Mouse (Mus musculus): ENCODE measurements around the gene D5Ertd579e. TPM values are rescaled to one million over a fixed set of nuclear protein-coding genes. Genes with fewer than 3 reads are reported as not detected.

Gene D5Ertd579e
- 10 to 100 TPM; 85.9 to 89.3 TPM for total RNA-seq (2021)
- long read RNA-seq, experiment 1, full-length matches to known transcripts, result 15 of 50 reads
- long read RNA-seq, experiment 1, partial matches to known transcripts, result 6 of 50 reads
- long read RNA-seq, experiment 1, other reads (novel, unspliced or antisense), result 29 of 50 reads
- long read RNA-seq, experiment 2, full-length matches to known transcripts, result 5 of 23 reads
- long read RNA-seq, experiment 2, partial matches to known transcripts, result 5 of 23 reads
- long read RNA-seq, experiment 2, other reads (novel, unspliced or antisense), result 13 of 23 reads

- peak; percentile 94 to 96 for DNase-seq
Observed at GRCm38 (mm10) chr5:36695461-36696231, at the start of gene D5Ertd579e. Gene D5Ertd579e (minus strand): TSS chr5:36696024.

GRCm38 (mm10) chr5:36742126-36742848 lies 46.5 kb upstream of the D5Ertd579e start:
- peak; percentile 69 to 96 for DNase-seq

GRCm38 (mm10) chr5:36739829-36740228 lies 44.0 kb upstream of the D5Ertd579e start:
- no peak for DNase-seq

- peak in 1 of 2 experiments; percentile 75 for DNase-seq
Observed at GRCm38 (mm10) chr5:36738799-36739615, 43.2 kb upstream of the D5Ertd579e start.

- DNase-seq, result no peak
Observed at GRCm38 (mm10) chr5:36737765-36738164, 41.9 kb upstream of the D5Ertd579e start.

- DNase-seq, result peak in 1 of 2 experiments; percentile 61
Observed at GRCm38 (mm10) chr5:36736009-36736408, 40.2 kb upstream of the D5Ertd579e start.

GRCm38 (mm10) chr5:36735106-36735505 lies 39.3 kb upstream of the D5Ertd579e start:
- no peak for DNase-seq

- DNase-seq, result no peak
Observed at GRCm38 (mm10) chr5:36733405-36733804, 37.6 kb upstream of the D5Ertd579e start.

GRCm38 (mm10) chr5:36731901-36732652 lies 36.3 kb upstream of the D5Ertd579e start:
- no peak for DNase-seq

- DNase-seq, result no peak
Observed at GRCm38 (mm10) chr5:36730689-36731088, 34.9 kb upstream of the D5Ertd579e start.

- no peak for DNase-seq
Observed at GRCm38 (mm10) chr5:36729923-36730322, 34.1 kb upstream of the D5Ertd579e start.

GRCm38 (mm10) chr5:36729086-36729473 lies 33.3 kb upstream of the D5Ertd579e start:
- DNase-seq, result no peak

GRCm38 (mm10) chr5:36728403-36729085 lies 32.7 kb upstream of the D5Ertd579e start:
- no peak for DNase-seq

- DNase-seq, result no peak
Observed at GRCm38 (mm10) chr5:36727776-36728175, 32.0 kb upstream of the D5Ertd579e start.

- no peak for DNase-seq
Observed at GRCm38 (mm10) chr5:36727136-36727535, 31.3 kb upstream of the D5Ertd579e start.

GRCm38 (mm10) chr5:36726387-36726801 lies 30.6 kb upstream of the D5Ertd579e start:
- DNase-seq, result peak; percentile 64 to 68

GRCm38 (mm10) chr5:36725861-36726260 lies 30.0 kb upstream of the D5Ertd579e start:
- DNase-seq, result peak in 1 of 2 experiments; percentile 22

GRCm38 (mm10) chr5:36724274-36724673 lies 28.4 kb upstream of the D5Ertd579e start:
- no peak for DNase-seq

GRCm38 (mm10) chr5:36723356-36723755 lies 27.5 kb upstream of the D5Ertd579e start:
- no peak for DNase-seq

GRCm38 (mm10) chr5:36722415-36722856 lies 26.6 kb upstream of the D5Ertd579e start:
- no peak for DNase-seq

Data from heart, adult 18-20 months (tissue).